ENCODE assay signal across 8 mouse cellular contexts in the genomic region with DNA sequence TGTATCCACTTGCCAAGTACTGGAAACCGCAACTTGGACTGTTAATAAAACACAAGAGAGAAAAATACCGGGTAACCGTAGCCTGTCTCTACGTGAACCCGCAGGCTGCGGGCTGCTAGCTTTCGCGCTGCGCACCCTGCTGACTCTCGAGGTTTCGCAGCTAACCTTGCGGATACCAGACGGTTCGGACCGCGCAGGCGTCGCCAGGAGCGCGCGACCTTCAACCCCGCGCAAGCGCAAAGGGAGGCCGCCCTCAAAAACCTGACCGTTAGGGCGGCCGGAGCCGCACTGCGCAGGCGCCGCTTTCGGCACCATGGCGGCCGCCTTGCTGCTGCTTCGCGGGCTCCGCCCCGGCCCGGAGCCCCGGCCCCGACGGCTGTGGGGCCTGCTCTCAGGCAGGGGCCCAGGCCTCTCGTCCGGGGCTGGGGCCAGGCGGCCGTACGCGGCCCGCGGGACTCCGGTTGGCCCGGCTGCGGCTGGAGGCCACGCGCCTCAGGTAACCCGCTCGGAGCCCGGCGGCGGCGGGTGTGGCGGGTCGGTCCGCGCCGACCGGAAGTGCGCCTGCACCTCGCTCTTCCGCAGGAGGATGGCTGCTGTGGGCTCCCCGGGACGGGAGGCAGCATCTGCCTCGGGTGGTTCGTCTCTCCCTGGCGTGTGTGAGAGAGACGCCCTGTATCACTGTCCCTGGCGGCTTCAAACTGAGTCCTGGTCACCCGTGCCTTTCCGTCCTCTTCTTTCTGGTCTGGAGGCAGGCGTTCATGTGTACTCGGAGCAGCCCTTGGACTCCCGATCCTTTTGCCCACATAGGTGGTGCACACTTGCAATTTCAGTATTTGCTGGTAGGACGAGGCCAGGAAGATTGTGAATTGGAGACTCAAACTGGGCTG. TPM values are rescaled to one million over a fixed set of nuclear protein-coding genes. Genes with fewer than 3 reads are reported as not detected.
A peak's percentile ranks its signal among the peaks of the same experiment; 100 is the strongest.
DNase-seq lines count a peak whose midpoint lies in the region; ATAC-seq and TF ChIP-seq lines count a peak whose summit lies in the region.

No protein-coding gene starts in this region.

- no peaks in the 10 kb centered on the region for H3K9me3 ChIP-seq in ES-Bruce4 (replicated peaks; ENCODE audit: control insufficient read depth, insufficient read depth, low read length, poor library complexity, severe bottlenecking)
- H3K9me3 ChIP-seq in forebrain, embryonic 13.5 days (replicated peaks) = no peaks in the 10 kb centered on the region
- no peaks in the 10 kb centered on the region for H3K9me3 ChIP-seq in neural tube, embryonic 15.5 days (replicated peaks)

- peak overlapping the region; percentile 96 for H3K9ac ChIP-seq in ES-Bruce4 (ENCODE audit: low read depth, poor library complexity, severe bottlenecking)
- peak overlapping the region; percentile 87 for H3K9ac ChIP-seq in forebrain, embryonic 13.5 days
- H3K9ac ChIP-seq in neural tube, embryonic 15.5 days (replicated peaks) = peak overlapping the region; percentile 93

- peak overlapping the region; percentile 86 for H3K27ac ChIP-seq in ES-Bruce4 (ENCODE audit: insufficient read depth, low read length)
- H3K27ac ChIP-seq in forebrain, embryonic 13.5 days = peak overlapping the region; percentile 88
- peak overlapping the region; percentile 95 for H3K27ac ChIP-seq in neural tube, embryonic 15.5 days (replicated peaks)

- WGBS in forebrain, embryonic 13.5 days = under 1% methylated on average over 84 of the region's 84 CpGs
- WGBS in neural tube, embryonic 15.5 days = under 1% methylated on average over 84 of the region's 84 CpGs

- H3K27me3 ChIP-seq in ES-Bruce4 (ENCODE audit: control insufficient read depth, insufficient read depth, low read length, poor library complexity, severe bottlenecking) = no peaks in the 10 kb centered on the region
- H3K27me3 ChIP-seq in forebrain, embryonic 13.5 days = no peaks in the 10 kb centered on the region
- H3K27me3 ChIP-seq in neural tube, embryonic 15.5 days (replicated peaks) = no peaks in the 10 kb centered on the region

- TF ChIP-seq CTCF in ES-Bruce4 (IDR thresholded peaks at IDR 0.05; ENCODE audit: low read depth, low read length) = no peak

- intact Hi-C loops in heart, postnatal 14 days (cut with DNase I) = loop anchor here (1.0 to 5.0 kb wide), 3 partner anchors 23 to 228 kb away; a partner anchor contains a TSS

- peak overlapping the region; percentile 85 for H3K4me2 ChIP-seq in forebrain, embryonic 13.5 days
- peak overlapping the region; percentile 79 for H3K4me2 ChIP-seq in neural tube, embryonic 15.5 days

- DNase-seq in heart, postnatal 14 days = peak; percentile 98
- DNase-seq in layer of hippocampus, adult 11-12 months (ENCODE audit: low spot score) = peak; percentile 94
- peak; percentile 94 to 97 for DNase-seq in lung, adult 18-20 months
- peak; percentile 95 for DNase-seq in testis, postnatal 14 days (ENCODE audit: low spot score)

- H3K36me3 ChIP-seq in ES-Bruce4 (ENCODE audit: control insufficient read depth, insufficient read depth, low read length, poor library complexity, severe bottlenecking) = peaks cover 10% of the 10 kb centered on the region
- H3K36me3 ChIP-seq in forebrain, embryonic 13.5 days (ENCODE audit: poor library complexity, severe bottlenecking) = peaks cover 10% of the 10 kb centered on the region
- peaks cover 5% of the 10 kb centered on the region; the same call in 1 of the 2 replicates for H3K36me3 ChIP-seq in neural tube, embryonic 15.5 days

- H3K4me1 ChIP-seq in ES-Bruce4 (ENCODE audit: control insufficient read depth, insufficient read depth, low read length) = peaks cover 2% of the 10 kb centered on the region
- peaks cover 28% of the 10 kb centered on the region for H3K4me1 ChIP-seq in forebrain, embryonic 13.5 days
- peaks cover 32% of the 10 kb centered on the region for H3K4me1 ChIP-seq in neural tube, embryonic 15.5 days

- 0 out of 2 replicates have a peak, but pooled peaks have one; percentile 3 for TF ChIP-seq EP300 in ES-Bruce4 (IDR thresholded peaks at IDR 0.05; ENCODE audit: insufficient read depth, low read depth, low read length)

- peak; percentile 93 for ATAC-seq in cerebellum, adult (ENCODE audit: insufficient number of reproducible peaks, low FRiP score, low TSS enrichment)
- peak; percentile 96 for ATAC-seq in forebrain, embryonic 13.5 days
- peak; percentile 98 for ATAC-seq in neural tube, embryonic 15.5 days (ENCODE audit: low FRiP score)

- TF ChIP-seq POLR2A in ES-Bruce4 (IDR thresholded peaks at IDR 0.05; ENCODE audit: insufficient read depth, low read length) = peak; percentile 89

- H3K4me3 ChIP-seq in ES-Bruce4 (ENCODE audit: low read depth, low read length) = peak overlapping the region; percentile 95
- H3K4me3 ChIP-seq in forebrain, embryonic 13.5 days = peak overlapping the region; percentile 75
- peak overlapping the region; percentile 95 for H3K4me3 ChIP-seq in neural tube, embryonic 15.5 days (replicated peaks)

RNA-seq across cellular contexts. Expression of a gene that starts 2.7 kb away (rescaled TPM):
- 79.3 and 99.6 TPM in 2 replicates for polyA plus RNA-seq in ES-Bruce4 (2011; ENCODE audit: insufficient read depth, insufficient read length, low read depth, missing spikeins)
- polyA plus RNA-seq in forebrain, embryonic 13.5 days (2015; fragmentation: Nextera tagmentation; extraction: Ambion mirVana) = 45.1 and 47.3 TPM in 2 replicates
- total RNA-seq in heart, postnatal 14 days (2021) = 10 to 100 TPM; 75.5 to 76.9 TPM
- polyA plus RNA-seq in neural tube, embryonic 15.5 days (2015; fragmentation: Nextera tagmentation; extraction: Ambion mirVana) = 45.8 and 47.6 TPM in 2 replicates

RNA-seq across cellular contexts. Expression of a gene that starts 23.4 kb away (rescaled TPM):
- polyA plus RNA-seq in ES-Bruce4 (2011; ENCODE audit: insufficient read depth, insufficient read length, low read depth, missing spikeins) = 146 and 148 TPM in 2 replicates
- polyA plus RNA-seq in forebrain, embryonic 13.5 days (2015; fragmentation: Nextera tagmentation; extraction: Ambion mirVana) = 34.3 and 35.6 TPM in 2 replicates
- 10 to 100 TPM; 75.3 to 80.8 TPM for total RNA-seq in heart, postnatal 14 days (2021)
- polyA plus RNA-seq in neural tube, embryonic 15.5 days (2015; fragmentation: Nextera tagmentation; extraction: Ambion mirVana) = 36.5 and 59.9 TPM in 2 replicates

RNA-seq across cellular contexts. Expression of a gene that starts 36.7 kb away (rescaled TPM):
- 2,572 and 2,592 TPM in 2 replicates for polyA plus RNA-seq in ES-Bruce4 (2011; ENCODE audit: insufficient read depth, insufficient read length, low read depth, missing spikeins)
- polyA plus RNA-seq in forebrain, embryonic 13.5 days (2015; fragmentation: Nextera tagmentation; extraction: Ambion mirVana) = 917 and 1,023 TPM in 2 replicates
- 100 to 1,000 TPM; 426 to 446 TPM for total RNA-seq in heart, postnatal 14 days (2021)
- polyA plus RNA-seq in neural tube, embryonic 15.5 days (2015; fragmentation: Nextera tagmentation; extraction: Ambion mirVana) = 659 and 826 TPM in 2 replicates

RNA-seq across cellular contexts. Expression of a gene that starts 51.7 kb away (rescaled TPM):
- 2.9 and 3.2 TPM in 2 replicates for polyA plus RNA-seq in ES-Bruce4 (2011; ENCODE audit: insufficient read depth, insufficient read length, low read depth, missing spikeins)
- 0.43 and 0.64 TPM in 2 replicates for polyA plus RNA-seq in forebrain, embryonic 13.5 days (2015; fragmentation: Nextera tagmentation; extraction: Ambion mirVana)
- total RNA-seq in heart, postnatal 14 days (2021) = under 1 TPM; 0.31 to 0.39 TPM
- 3.7 and 4.7 TPM in 2 replicates for polyA plus RNA-seq in neural tube, embryonic 15.5 days (2015; fragmentation: Nextera tagmentation; extraction: Ambion mirVana)

Comparison
In these comparisons a context has a peak if more than half of its experiments do, and no peak if none do; other contexts are left out.
1. Peak in every context shown above with its lines: DNase-seq, ATAC-seq, H3K4me3 ChIP-seq and H3K27ac ChIP-seq.